ENCODE assay signal across 9 mouse cellular contexts in the genomic region with DNA sequence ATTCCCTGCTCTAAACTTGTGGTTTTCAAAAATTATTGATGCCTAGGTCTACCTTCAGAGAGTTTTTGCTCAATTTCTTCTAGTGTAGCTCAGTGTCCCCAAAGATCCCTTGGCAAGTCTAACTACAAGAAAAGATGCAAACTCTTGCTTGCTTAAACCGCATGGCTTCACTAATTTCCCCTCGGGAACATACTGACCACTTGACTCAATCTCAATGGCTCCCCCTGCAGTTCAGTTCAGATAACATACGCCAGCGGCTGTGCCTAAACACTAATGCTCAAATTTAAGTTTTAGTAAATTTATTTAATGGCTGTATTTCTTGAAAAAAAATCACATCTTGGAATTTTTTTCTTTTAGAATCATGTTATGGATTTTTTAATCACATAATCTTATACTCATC. TPM values are rescaled to one million over a fixed set of nuclear protein-coding genes. Genes with fewer than 3 reads are reported as not detected.
A peak's percentile ranks its signal among the peaks of the same experiment; 100 is the strongest.
DNase-seq lines count a peak whose midpoint lies in the region; ATAC-seq and TF ChIP-seq lines count a peak whose summit lies in the region.
"Had no signal": no experiment of that assay in that cellular context is flagged by ENCODE, and none has a peak within 500 bp of the region (broad histone marks: within the 10 kb centered on the region; RNA-seq: fewer than 3 reads in every experiment).

No protein-coding gene starts in this region.

- no peak overlapping the region for H3K4me2 ChIP-seq in midbrain, embryonic 15.5 days
- H3K4me2 ChIP-seq: liver, embryonic 15.5 days had no signal

- WGBS in midbrain, embryonic 15.5 days: 44% methylated on average over 4 of the region's 4 CpGs

- no peaks in the 10 kb centered on the region for H3K36me3 ChIP-seq in midbrain, embryonic 15.5 days (replicated peaks)
- H3K36me3 ChIP-seq: liver, embryonic 15.5 days had no signal

- H3K9ac ChIP-seq in midbrain, embryonic 15.5 days: no peak overlapping the region
- H3K9ac ChIP-seq: liver, embryonic 15.5 days had no signal

- TF ChIP-seq CTCF in layer of hippocampus, adult 2 months (conservative IDR thresholded peaks at IDR 0.05): peak; percentile 84

- no peak overlapping the region for H3K27ac ChIP-seq in layer of hippocampus, adult 2 months
- no peak overlapping the region for H3K27ac ChIP-seq in midbrain, embryonic 15.5 days
- H3K27ac ChIP-seq: liver, embryonic 15.5 days had no signal

- peak; percentile 35 for DNase-seq in right cerebral cortex, adult 18-20 months
- DNase-seq in right cerebral cortex, postnatal 25 days: no peak
- DNase-seq in adrenal gland, adult (ENCODE audit: inconsistent age in 2 of 2, low spot score in 1 of 2): peak; percentile 23 to 77
- DNase-seq in cerebellum, adult 9-11 months: peak; percentile 37
- DNase-seq in layer of hippocampus, adult 2 months (ENCODE audit: low spot score in 2 of 2): peak; percentile 23 to 44

- no peaks in the 10 kb centered on the region for H3K9me3 ChIP-seq in midbrain, embryonic 15.5 days
- H3K9me3 ChIP-seq: liver, embryonic 15.5 days had no signal

- peak; percentile 90 for ATAC-seq in granulocyte monocyte progenitor cell, adult 5-6 weeks (replicated peaks; ENCODE audit: poor library complexity, severe bottlenecking)
- peak; percentile 72 for ATAC-seq in monocyte, adult 5-6 weeks (replicated peaks; ENCODE audit: insufficient number of reproducible peaks, low FRiP score, low TSS enrichment, poor library complexity, severe bottlenecking)
- ATAC-seq in midbrain, embryonic 15.5 days (replicated peaks): no peak

- no peak overlapping the region for H3K4me3 ChIP-seq in layer of hippocampus, adult 2 months
- no peak overlapping the region for H3K4me3 ChIP-seq in midbrain, embryonic 15.5 days
- H3K4me3 ChIP-seq: liver, embryonic 15.5 days had no signal

- H3K27me3 ChIP-seq in midbrain, embryonic 15.5 days (replicated peaks): no peaks in the 10 kb centered on the region
- H3K27me3 ChIP-seq: liver, embryonic 15.5 days had no signal

- H3K4me1 ChIP-seq in midbrain, embryonic 15.5 days: no peaks in the 10 kb centered on the region
- H3K4me1 ChIP-seq: liver, embryonic 15.5 days had no signal

RNA-seq across cellular contexts. Expression of a gene that starts 49.2 kb away (rescaled TPM):
- total RNA-seq in granulocyte monocyte progenitor cell, adult 5-6 weeks (2014; fragmentation: Nextera tagmentation): 6.3 and 9.7 TPM in 2 replicates
- 6.2 and 8.4 TPM in 2 replicates for total RNA-seq in granulocyte monocyte progenitor cell, adult 5-6 weeks (2017)
- total RNA-seq in layer of hippocampus, adult 2 months (2021): 100 to 1,000 TPM; 291 TPM
- total RNA-seq in monocyte, adult 5-6 weeks (2017): 89.6 to 109 TPM (median 101 TPM) in 3 replicates
- 15.5 and 17.2 TPM in 2 replicates for polyA plus RNA-seq in midbrain, embryonic 15.5 days (2015; fragmentation: Nextera tagmentation; extraction: Ambion mirVana)
